Mouse (Mus musculus): ENCODE measurements at regions not wholly inside any gene's neighbourhood (a gene's known extent, or its start where the extent isn't known, plus 50 kb on each side); places are given as distances from the start of the nearest gene placed in this dataset.

DNA sequence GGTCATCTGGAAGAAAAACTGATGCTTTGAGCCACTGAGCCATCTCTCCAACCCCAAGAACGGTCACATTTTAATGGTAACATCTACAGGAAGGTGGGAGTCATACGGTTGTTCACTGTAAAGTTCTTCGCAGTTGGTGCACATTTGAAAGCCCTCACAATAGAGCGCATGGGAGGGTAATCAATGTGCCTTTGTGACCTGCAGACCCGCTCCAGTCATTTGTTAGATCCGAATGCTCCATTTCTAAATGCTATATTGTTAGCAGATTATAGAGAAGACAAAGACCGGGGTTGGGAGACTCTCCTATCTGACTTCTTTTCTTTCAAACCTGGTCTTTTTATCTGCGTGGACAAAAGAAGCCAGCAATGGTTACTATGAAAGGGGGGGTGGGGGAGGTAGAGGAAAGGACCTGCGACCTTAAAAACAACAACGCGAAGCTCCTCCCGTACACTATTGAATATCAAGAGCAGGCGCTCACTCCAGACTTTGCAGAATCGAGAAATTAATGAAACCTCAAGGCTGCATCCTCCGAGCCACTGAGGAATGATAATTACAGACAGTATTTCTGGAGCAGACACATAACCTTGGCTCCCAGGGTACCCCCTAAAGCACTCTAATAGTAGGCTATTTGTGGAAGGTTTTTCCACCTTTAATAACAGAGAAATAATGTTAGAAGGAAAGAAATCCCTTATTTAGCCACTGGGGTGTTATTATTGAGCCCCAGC, 134.7 kb upstream of the Smim15 start:
- no peak for ATAC-seq (replicated peaks; ENCODE audit: insufficient number of reproducible peaks, low FRiP score, low TSS enrichment, poor library complexity, severe bottlenecking)

DNA sequence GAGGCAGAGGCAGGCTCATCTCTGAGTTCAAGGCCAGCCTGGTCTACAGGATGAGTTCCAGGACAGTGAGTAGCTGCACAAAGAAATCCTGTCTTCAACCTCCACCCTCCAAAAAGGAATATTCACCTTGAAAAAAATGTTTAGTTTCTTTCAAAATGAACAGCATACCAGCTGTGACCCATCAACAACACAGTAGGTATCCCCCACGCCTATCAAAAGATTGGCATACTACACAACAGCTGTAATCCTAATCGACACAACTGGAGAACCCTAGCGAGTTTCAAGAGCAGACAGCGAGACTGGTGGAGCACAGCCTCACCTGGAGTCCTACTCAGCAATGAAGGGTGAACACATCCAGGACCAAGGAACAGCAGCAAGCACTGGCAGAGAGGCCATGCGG, 136.3 kb upstream of the Smim15 start:
- ATAC-seq (replicated peaks; ENCODE audit: insufficient number of reproducible peaks, low FRiP score, low TSS enrichment, poor library complexity, severe bottlenecking): no peak

DNA sequence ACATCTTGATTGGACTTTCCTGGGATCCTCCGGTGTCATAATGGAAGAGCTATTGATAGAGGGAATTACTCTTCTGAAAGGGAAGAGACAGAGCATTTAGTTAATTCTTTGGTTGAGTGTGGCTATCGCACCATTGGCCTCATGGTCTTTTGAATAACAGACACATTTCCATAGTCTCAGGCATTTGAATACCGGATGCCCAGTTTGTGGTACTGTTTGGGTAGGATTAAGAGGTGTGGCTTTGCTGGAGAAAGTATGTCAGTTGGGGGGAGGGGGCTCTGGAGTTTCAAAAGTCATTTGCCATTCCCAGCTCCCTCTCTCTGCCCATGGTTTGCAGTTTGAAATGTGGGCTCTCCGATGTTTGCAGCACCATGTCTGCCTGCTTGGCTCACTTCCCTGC, 139.4 kb upstream of the Smim15 start:
- no peak for ATAC-seq (replicated peaks; ENCODE audit: insufficient number of reproducible peaks, low FRiP score, low TSS enrichment, poor library complexity, severe bottlenecking)

DNA sequence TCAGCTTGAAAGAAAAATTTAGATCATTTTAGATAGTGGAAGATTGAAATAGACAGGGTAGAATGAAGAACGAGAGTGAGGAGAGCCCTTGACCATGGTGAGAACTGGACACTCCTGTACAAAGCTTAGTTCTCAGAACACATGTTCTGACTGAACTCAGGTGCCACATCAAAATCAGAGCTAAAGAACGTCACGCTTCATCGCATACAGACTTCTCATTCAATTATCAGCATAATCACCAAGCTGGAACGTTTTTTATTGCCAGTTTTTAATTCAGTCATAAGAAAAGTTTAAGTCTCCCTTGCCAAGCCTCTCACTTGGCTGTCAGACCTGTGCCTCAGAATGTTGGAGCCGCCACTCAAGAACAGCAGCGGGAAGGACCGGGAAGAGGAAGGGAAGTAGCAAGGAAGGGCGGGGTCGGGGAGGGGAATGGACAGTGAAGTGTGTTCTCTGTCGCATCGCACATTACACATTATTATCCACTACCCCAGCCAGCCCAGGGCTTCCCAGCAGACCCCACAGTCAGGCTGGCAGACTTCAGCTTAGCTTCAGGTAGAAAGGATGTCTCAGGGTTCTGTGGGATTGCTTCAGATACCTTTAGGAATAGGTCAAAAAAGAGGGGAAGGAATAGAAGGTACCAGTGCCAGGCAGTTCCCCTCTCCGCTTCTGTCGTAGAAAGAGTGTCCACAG, 140.1 kb upstream of the Smim15 start:
- no peak for ATAC-seq (replicated peaks; ENCODE audit: insufficient number of reproducible peaks, low FRiP score, low TSS enrichment, poor library complexity, severe bottlenecking)

DNA sequence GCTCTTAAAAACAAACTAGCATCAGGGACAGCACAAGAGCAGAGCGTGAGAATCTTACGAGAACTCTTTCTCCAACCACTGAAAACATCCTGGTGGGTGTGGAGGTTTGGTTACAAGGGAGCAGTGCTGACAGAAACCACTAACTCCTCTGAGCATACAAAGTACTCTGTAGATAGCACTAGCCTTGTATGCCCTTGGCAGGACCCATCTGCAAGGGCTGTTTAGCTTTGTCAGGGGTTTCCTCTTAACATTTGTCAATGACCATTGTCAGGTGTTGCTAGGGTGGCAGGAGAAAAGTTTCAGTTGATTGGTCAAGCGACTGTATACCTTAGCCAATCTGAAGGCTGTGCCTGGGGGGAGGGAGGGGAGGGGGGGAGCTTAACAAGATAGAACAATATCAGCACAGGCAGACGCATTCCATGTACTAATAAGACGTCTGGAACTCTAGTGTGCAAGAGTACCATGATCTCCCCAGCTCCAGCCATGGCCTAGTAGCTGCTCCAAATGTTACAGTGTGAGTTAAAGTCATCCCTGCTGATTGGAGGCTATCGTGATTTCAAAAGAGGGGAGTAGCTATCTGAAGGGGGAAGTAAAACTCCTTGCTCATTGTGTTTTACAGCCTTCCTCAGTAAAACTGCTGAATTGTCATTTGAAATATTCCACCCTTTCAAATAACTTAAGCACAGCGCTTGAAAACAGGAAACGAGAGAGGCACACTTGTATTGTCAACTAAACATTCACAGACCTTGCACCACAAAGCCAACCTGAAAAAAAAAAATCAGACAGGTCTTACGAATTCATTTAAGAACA, 140.9 kb upstream of the Smim15 start:
- peak; percentile 91 for ATAC-seq (replicated peaks; ENCODE audit: insufficient number of reproducible peaks, low FRiP score, low TSS enrichment, poor library complexity, severe bottlenecking)

DNA sequence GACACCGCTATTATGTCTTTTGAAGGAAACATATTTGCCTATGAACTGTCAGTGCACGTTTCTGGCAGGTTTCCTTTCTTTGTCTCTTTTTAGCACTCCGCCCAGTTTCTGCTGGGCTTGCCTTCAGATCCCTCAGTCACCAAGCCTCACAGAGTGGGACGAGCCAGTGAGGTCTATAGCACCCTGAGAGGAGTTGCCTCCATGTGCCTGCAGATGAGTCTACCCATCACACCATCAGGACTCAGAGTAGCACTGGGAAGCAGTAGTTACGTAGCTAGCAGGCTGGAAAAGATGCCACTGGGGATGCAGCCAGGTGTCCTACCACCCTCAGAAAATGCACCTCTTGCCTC, 141.5 kb upstream of the Smim15 start:
- ATAC-seq (replicated peaks; ENCODE audit: insufficient number of reproducible peaks, low FRiP score, low TSS enrichment, poor library complexity, severe bottlenecking): peak; percentile 12; the same call in 1 of the 2 replicates

DNA sequence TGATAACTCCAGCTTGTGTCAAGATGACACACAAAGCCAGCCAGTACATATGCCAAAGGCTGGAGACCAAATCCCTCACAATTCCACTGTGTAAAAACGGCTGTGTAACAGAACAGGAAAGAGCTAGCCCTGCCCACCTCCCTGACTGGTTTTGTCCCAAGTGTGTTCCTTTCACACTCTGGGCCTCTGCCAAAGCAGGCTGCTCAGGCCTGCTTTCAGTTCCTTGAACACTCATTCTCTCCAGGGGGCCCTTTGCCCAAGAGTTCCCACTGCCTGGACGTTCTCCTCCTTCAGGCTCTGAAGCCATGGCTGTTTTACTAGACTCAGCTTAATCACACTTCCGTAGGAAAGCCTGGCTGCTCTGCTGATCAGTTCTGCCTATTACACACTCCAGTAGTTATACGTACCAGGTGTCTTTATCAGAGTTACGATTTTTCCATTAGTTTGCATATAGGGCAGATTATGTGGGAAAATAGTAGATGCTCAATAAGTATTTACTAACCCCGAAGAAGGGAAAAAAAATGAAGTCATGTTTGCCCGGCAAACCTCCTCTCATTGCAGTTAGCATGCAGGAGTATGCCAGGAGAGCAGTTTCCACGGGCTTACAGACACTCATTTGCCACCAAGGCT, 144.5 kb upstream of the Smim15 start:
- ATAC-seq (replicated peaks; ENCODE audit: insufficient number of reproducible peaks, low FRiP score, low TSS enrichment, poor library complexity, severe bottlenecking): no peak

DNA sequence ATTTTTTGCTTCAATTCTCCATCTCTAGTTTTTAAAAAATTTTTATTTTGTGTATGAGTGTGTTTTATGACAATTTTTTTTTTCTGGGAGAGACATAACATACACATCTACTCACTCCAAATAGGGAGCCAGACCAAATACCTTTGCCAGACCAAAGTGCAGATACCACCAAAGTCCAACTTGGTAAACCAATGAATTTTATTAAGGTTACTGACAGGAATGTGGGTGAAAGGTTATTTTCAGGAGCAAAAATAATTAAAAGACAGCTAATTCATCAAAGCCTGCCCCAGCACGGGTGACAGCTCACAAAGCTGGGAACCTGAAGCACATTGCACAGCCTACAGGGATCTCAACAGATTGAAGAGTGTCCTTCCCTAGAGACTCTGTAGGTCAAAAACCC, 146.6 kb upstream of the Smim15 start:
- ATAC-seq (replicated peaks; ENCODE audit: insufficient number of reproducible peaks, low FRiP score, low TSS enrichment, poor library complexity, severe bottlenecking): no peak

DNA sequence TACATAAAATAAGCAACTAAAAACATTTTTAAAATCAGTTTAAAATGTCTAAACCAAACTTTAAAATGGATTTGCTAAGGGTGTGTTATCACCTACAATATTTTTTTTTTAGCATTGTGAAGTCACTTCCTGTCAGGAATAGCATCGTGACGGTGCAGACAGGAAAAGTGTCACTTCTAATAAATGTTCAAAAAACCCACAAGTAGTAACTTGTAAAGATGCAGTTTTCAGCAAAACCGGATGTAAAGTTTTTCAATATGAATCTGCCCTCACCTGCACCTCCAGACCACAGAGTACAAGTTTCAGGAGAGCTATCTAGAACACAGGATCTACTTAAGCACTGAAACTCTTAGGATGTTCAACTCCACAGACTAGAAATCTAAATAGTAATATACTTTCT, 147.1 kb upstream of the Smim15 start:
- no peak for ATAC-seq (replicated peaks; ENCODE audit: insufficient number of reproducible peaks, low FRiP score, low TSS enrichment, poor library complexity, severe bottlenecking)

DNA sequence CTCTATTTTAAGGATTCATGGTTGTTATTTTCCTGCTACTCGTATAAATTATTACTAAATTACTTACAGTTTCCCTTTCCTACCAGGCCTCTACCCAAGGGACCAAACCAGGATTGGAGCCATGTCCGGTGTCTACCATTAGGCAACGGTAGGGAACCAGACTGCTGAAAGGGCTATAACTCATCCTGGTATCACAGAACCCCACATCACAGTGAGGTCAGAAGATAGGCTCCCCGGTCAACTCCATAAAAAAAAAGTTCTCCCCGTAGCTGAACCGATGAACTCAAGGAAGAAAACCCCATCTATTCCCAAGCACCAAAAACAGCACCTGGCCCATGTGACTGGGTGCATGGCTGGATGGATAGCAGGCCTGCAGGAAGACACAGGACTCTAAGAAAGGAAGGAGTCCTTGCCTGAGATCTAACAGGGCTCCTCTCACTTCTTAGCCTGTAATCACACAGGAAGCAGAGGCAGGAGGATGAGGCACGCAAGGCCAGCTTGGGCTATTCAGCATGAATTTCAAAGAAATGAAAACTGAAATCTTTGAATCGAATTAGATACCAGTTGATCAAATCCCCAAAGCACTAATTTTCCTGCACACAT, 150.6 kb upstream of the Smim15 start:
- no peak for ATAC-seq (replicated peaks; ENCODE audit: insufficient number of reproducible peaks, low FRiP score, low TSS enrichment, poor library complexity, severe bottlenecking)

DNA sequence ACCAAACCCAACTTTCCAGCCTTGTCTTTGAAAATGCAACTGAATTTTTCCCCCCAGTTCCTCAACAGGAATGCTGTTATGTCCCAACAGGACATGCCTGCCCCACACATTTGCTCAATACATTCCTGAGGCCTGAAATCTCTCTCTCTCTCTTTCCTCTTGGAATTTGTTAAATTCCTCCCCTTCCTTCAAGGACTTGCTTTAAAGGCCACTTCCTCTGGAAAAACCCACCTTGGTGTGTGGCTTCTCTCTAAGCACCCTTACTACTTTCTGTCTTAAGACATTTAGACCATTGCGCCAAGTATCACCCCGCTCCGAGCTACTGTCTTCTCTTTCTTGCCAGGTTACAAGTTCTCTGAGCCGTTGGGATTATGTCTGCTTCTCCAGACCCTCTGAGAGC, 151.2 kb upstream of the Smim15 start:
- ATAC-seq (replicated peaks; ENCODE audit: insufficient number of reproducible peaks, low FRiP score, low TSS enrichment, poor library complexity, severe bottlenecking): no peak

DNA sequence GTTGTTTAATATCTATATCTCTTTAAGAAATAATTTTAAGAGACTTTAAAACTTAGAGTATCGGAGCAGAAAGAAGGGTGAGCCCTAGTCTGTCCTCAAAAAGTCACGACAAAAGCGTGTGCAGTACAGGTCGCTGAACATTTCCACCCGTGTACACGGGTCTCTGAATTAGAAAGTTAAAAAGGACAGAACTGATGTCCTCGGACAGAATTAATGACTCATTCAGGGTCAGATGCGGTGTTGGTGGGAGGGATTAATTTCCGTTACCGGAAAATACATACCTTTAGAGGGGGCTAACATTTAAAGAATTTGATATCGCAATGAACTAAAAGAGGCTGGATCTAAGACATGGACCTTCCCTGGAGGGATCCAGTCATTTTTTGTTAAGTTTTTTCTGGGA, 152.3 kb upstream of the Smim15 start:
- no peak for ATAC-seq (replicated peaks; ENCODE audit: insufficient number of reproducible peaks, low FRiP score, low TSS enrichment, poor library complexity, severe bottlenecking)

DNA sequence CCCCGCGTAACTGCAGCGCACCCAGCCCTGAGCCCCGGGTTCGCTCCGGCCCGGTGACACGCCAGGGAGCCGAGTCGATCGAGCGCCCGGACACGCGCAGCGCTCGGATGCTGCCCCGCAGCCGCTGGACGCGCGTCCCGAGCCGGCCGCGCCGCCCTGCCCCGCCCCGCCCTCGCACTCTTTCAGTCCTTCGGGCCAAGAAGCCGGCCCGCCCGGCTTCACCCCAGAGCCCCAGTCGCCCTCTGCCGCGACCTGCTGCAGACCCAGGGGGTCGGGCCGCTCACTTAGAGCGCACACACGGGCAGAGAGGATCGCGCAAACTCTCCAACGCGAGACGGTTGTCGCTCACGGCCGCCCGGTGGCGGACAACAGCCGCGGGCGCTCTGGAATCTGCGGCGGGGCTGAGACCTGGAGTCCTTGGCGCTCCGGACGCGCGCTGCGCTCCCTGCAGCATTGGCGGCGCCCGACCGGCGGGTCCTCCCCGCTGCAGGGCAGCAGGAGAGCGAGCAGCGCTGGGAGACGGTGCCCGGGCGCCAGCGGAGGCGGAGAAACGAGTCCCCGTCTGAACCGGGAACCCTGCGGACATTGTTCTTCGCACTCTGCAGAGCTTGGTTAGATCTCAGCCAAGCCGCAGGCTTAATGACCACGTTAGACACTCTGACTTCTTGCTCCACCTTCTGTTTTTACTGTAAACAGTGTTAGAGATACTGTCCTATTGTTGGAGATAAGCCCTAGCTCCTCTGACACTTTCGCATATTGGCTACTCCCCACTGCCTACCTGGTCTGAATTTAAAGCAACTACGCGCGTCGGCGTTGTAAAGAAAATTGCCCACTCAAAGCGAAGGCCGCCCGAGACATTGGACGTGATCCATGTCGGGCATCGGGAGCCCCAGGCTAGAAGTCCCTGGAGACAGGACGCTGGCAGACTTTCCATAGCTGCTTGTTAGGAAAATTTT, 153.1 kb upstream of the Smim15 start:
- ATAC-seq (replicated peaks; ENCODE audit: insufficient number of reproducible peaks, low FRiP score, low TSS enrichment, poor library complexity, severe bottlenecking): 0 out of 2 replicates have a peak, but pooled peaks have one; percentile 3

DNA sequence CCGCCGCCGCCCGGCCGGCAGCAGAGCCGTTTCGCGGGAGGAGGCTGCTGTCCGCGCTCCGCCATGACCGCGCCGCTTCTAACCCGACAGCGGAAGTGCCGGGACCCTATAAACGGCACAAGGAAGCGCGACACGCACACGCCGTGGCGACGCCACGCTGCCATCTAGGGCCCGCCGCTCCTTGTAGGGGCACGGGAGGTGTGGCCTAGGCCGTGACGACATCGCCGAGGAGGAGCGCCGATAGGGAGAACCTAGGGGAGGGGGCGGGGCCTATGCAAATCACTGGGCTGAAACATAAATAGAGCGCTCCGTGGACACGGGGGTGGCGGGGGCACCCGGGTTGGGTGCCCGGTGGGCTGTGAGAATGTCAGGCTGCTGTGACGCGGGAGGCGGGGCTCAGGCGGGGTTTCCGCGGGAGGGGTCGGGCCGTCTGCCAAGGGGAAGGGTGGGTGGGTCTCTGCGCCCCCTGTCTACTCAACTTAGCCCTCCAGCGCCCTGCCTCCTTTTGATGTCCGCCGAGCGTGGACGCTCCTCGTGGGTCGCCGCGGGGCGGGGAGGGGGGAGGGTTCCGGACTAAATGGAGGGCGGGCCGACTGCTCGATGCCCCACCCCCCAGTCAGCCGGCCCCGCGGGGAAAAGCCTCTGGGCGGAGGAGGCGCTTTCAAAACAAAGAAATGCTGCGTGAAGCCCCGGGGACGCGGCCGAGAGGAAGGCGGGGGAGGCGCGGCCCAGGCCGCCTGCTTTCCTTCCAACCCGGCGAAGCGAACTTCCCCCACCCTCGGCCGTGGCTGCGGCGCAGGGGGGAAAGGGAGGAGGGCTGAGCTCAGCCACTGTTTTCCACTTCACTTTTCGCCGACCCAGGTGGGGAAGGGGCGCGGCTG, 154.0 kb upstream of the Smim15 start:
- ATAC-seq (replicated peaks; ENCODE audit: insufficient number of reproducible peaks, low FRiP score, low TSS enrichment, poor library complexity, severe bottlenecking): peak; percentile 91

DNA sequence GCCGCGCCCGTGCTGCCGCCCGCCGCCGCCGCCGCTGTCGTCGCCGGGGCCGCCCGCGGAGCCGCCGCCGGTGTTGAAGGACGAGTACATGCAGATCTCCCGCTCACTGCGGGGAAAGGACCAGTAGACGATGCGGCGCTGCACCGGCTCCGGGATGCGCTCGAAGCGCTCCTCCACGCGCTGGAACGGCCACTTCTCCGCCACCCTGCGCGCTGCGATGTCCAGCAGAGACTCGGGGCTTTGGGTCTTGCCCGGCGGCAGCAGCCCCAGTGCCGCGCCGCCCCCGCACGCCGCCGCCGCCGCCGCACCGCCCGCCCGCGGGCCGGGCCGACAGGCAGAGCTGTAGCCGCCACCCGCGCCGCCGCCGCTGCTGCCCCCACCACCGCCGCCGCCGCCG, 154.7 kb upstream of the Smim15 start:
- ATAC-seq (replicated peaks; ENCODE audit: insufficient number of reproducible peaks, low FRiP score, low TSS enrichment, poor library complexity, severe bottlenecking): no peak

DNA sequence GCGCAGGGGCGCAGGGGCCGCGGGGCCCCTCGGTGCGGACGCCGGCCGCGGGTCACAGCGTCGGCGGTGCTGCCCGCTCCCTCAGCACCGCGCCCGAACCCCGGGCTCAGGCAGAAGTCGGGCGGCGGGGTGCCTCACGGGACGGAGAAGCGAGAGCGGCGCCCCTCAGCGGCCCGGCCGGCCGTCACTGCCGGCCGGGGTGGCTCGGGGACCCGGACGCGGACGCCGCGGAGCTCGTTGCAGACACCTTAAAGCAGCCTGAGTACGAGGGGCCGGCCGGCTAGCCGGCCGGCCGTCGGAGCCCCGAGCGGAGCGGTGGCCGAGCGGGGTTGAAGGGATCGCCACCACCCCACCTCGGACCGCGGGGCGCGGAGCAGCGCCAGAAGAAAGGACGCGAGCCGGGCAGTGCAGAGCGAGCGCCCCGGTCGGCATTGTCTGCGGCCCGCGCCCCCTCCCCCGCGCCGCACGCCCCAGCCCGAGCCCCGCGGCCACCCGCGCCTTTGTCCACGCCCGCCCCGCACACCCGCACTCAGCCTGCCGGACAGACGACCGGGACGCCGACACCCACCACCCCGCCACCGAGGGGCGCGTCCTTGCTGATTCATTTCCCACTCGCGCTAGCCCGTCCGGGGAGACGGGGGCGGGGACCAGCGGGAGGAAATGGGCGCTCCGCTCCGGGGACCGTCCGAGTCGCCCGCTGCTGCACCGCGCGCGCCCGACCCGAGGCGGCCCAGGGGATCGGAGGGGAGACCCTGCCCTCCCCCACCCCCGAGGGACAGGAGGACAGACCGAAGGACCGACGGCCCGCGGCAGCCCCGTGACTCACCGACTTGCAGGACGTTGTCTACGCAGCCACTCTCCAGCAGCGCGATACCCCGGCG, 155.4 kb upstream of the Smim15 start:
- ATAC-seq (replicated peaks; ENCODE audit: insufficient number of reproducible peaks, low FRiP score, low TSS enrichment, poor library complexity, severe bottlenecking): no peak

Measured in monocyte, adult 5-6 weeks (primary cell).